ENCODE assay signal across 25 mouse cellular contexts in the genomic region with DNA sequence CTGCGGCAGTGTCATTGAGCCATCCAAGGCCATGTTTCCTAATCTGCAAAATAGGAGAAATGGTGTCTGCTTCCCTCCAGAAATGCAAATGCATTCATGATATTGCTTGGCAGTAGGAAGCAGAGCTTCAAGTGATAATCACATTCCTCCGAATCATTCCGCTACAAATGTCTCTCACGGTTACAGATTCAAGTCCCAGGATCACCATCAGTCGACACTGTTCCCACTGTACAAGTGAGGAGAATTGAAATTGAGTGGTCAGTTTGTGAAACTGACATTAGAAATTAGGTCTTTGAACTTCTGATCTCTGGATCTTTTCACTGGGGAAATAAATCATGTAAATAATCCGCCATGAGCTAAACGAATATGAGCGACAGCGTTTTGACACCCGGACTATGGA.
DNase-seq lines count a peak whose midpoint lies in the region; ATAC-seq and TF ChIP-seq lines count a peak whose summit lies in the region.
"Had no signal": no experiment of that assay in that cellular context is flagged by ENCODE, and none has a peak within 500 bp of the region (broad histone marks: within the 10 kb centered on the region; RNA-seq: fewer than 3 reads in every experiment).

No protein-coding gene starts in this region.

- no peak overlapping the region for H3K4me2 ChIP-seq in forebrain, embryonic 14.5 days (ENCODE audit: low read length)
- no peak overlapping the region for H3K4me2 ChIP-seq in forebrain, postnatal 0 days (ENCODE audit: low read depth)
- no peak overlapping the region for H3K4me2 ChIP-seq in forebrain, embryonic 12.5 days
- H3K4me2 ChIP-seq: heart, embryonic 12.5 days; heart, embryonic 15.5 days; hindbrain, embryonic 13.5 days; intestine, embryonic 15.5 days had no signal

- TF ChIP-seq POLR2A in cortical plate, adult 2 months (IDR thresholded peaks at IDR 0.05; ENCODE audit: extremely low read depth, insufficient read depth, low read length), result no peak

- no peak overlapping the region for H3K27ac ChIP-seq in forebrain, embryonic 14.5 days (ENCODE audit: low read depth, low read length)
- no peak overlapping the region for H3K27ac ChIP-seq in forebrain, embryonic 10.5 days
- H3K27ac ChIP-seq in forebrain, postnatal 0 days (ENCODE audit: low read depth, low read length), result no peak overlapping the region; the same call in 1 of the 2 replicates
- no peak overlapping the region for H3K27ac ChIP-seq in forebrain, embryonic 12.5 days
- H3K27ac ChIP-seq in cortical plate, adult 2 months (ENCODE audit: insufficient read depth, low read length), result peak overlapping the region; percentile 80
- H3K27ac ChIP-seq: heart, embryonic 15.5 days; hindbrain, embryonic 10.5 days; hindbrain, embryonic 13.5 days; intestine, embryonic 15.5 days had no signal

- no peak overlapping the region for H3K9ac ChIP-seq in forebrain, embryonic 14.5 days (ENCODE audit: low read length)
- no peak overlapping the region for H3K9ac ChIP-seq in forebrain, postnatal 0 days
- no peak overlapping the region for H3K9ac ChIP-seq in forebrain, embryonic 12.5 days
- H3K9ac ChIP-seq: heart, embryonic 12.5 days; heart, embryonic 15.5 days; hindbrain, embryonic 13.5 days; intestine, embryonic 15.5 days had no signal

- no peak overlapping the region for H3K4me3 ChIP-seq in forebrain, embryonic 14.5 days (ENCODE audit: low read depth, low read length)
- no peak overlapping the region for H3K4me3 ChIP-seq in forebrain, embryonic 10.5 days
- no peak overlapping the region for H3K4me3 ChIP-seq in forebrain, postnatal 0 days (ENCODE audit: low read depth, low read length)
- no peak overlapping the region for H3K4me3 ChIP-seq in forebrain, embryonic 12.5 days (replicated peaks)
- H3K4me3 ChIP-seq in cortical plate, adult 2 months (ENCODE audit: insufficient read depth, low read length), result no peak overlapping the region
- H3K4me3 ChIP-seq: heart, embryonic 12.5 days; heart, embryonic 15.5 days; hindbrain, embryonic 10.5 days; hindbrain, embryonic 13.5 days; intestine, embryonic 15.5 days had no signal

- H3K4me1 ChIP-seq in forebrain, embryonic 14.5 days (ENCODE audit: control insufficient read depth, insufficient read depth, low read length), result peaks cover 9% of the 10 kb centered on the region
- peaks cover 18% of the 10 kb centered on the region for H3K4me1 ChIP-seq in forebrain, embryonic 10.5 days
- H3K4me1 ChIP-seq in forebrain, postnatal 0 days (ENCODE audit: insufficient read depth), result peaks cover 14% of the 10 kb centered on the region; the same call in 1 of the 2 replicates
- peaks cover 4% of the 10 kb centered on the region; the same call in 1 of the 2 replicates for H3K4me1 ChIP-seq in forebrain, embryonic 12.5 days
- peaks cover 8% of the 10 kb centered on the region for H3K4me1 ChIP-seq in cortical plate, adult 2 months (ENCODE audit: control insufficient read depth, insufficient read depth, low read length)
- H3K4me1 ChIP-seq: intestine, embryonic 15.5 days had no signal

- TF ChIP-seq CTCF in forebrain, postnatal 0 days (IDR thresholded peaks at IDR 0.05; ENCODE audit: low read depth), result no peak
- no peak for TF ChIP-seq CTCF in cortical plate, adult 2 months (IDR thresholded peaks at IDR 0.05; ENCODE audit: extremely low read depth, insufficient read depth, low read length)

- H3K9me3 ChIP-seq in forebrain, embryonic 14.5 days (replicated peaks; ENCODE audit: control insufficient read depth, low read length), result no peaks in the 10 kb centered on the region
- no peaks in the 10 kb centered on the region for H3K9me3 ChIP-seq in forebrain, embryonic 10.5 days
- H3K9me3 ChIP-seq in forebrain, postnatal 0 days (ENCODE audit: low read length), result no peaks in the 10 kb centered on the region
- no peaks in the 10 kb centered on the region for H3K9me3 ChIP-seq in forebrain, embryonic 12.5 days
- H3K9me3 ChIP-seq: heart, embryonic 12.5 days; heart, embryonic 15.5 days; hindbrain, embryonic 10.5 days; hindbrain, embryonic 13.5 days; intestine, embryonic 15.5 days had no signal

- DNase-seq in forebrain, embryonic 14.5 days (ENCODE audit: low spot score), result peak; percentile 32
- no peak for DNase-seq in forebrain, embryonic 10.5 days (ENCODE audit: extremely low spot score, low spot score)
- peak; percentile 43 for DNase-seq in forebrain, postnatal 0 days
- DNase-seq in Muller cell, postnatal 12 days (ENCODE audit: inconsistent ontology term), result peak; percentile 62
- DNase-seq in urinary bladder, adult 2 months (ENCODE audit: low spot score), result no peak
- DNase-seq: adrenal gland, postnatal 10 days; adrenal gland, postnatal 36 days; cerebellum, adult 11-12 months; cerebellum, adult 8-10 months; cerebellum, postnatal 10 days; cerebellum, postnatal 36 days; gastrocnemius, postnatal 25 days; heart, adult 18-20 months; heart, postnatal 10 days; heart, postnatal 36 days had no signal

- ATAC-seq in forebrain, embryonic 14.5 days, result no peak
- no peak for ATAC-seq in forebrain, postnatal 0 days
- no peak for ATAC-seq in forebrain, embryonic 12.5 days (ENCODE audit: low FRiP score)
- ATAC-seq in megakaryocyte-erythroid progenitor cell, adult 5-6 weeks (replicated peaks; ENCODE audit: low FRiP score, low TSS enrichment, poor library complexity, severe bottlenecking), result no peak
- ATAC-seq: hindbrain, embryonic 16.5 days; intestine, embryonic 15.5 days; Patski had no signal

- no peaks in the 10 kb centered on the region for H3K36me3 ChIP-seq in forebrain, embryonic 14.5 days (ENCODE audit: control insufficient read depth, insufficient read depth, low read length)
- no peaks in the 10 kb centered on the region for H3K36me3 ChIP-seq in forebrain, embryonic 10.5 days (replicated peaks)
- no peaks in the 10 kb centered on the region for H3K36me3 ChIP-seq in forebrain, postnatal 0 days (ENCODE audit: insufficient read depth)
- H3K36me3 ChIP-seq in forebrain, embryonic 12.5 days (replicated peaks), result no peaks in the 10 kb centered on the region
- H3K36me3 ChIP-seq: heart, embryonic 12.5 days; heart, embryonic 15.5 days; hindbrain, embryonic 10.5 days; hindbrain, embryonic 13.5 days; intestine, embryonic 15.5 days had no signal

- WGBS in forebrain, embryonic 14.5 days, result 86% methylated on average over 10 of the region's 10 CpGs
- WGBS in forebrain, embryonic 10.5 days, result 95% methylated on average over 10 of the region's 10 CpGs
- WGBS in forebrain, postnatal 0 days, result 64% methylated on average over 10 of the region's 10 CpGs
- WGBS in forebrain, embryonic 12.5 days, result 88% methylated on average over 10 of the region's 10 CpGs

- no peaks in the 10 kb centered on the region for H3K27me3 ChIP-seq in forebrain, embryonic 14.5 days (replicated peaks; ENCODE audit: control insufficient read depth, insufficient read depth, low read length)
- H3K27me3 ChIP-seq in forebrain, embryonic 10.5 days (ENCODE audit: poor library complexity, severe bottlenecking), result no peaks in the 10 kb centered on the region
- no peaks in the 10 kb centered on the region for H3K27me3 ChIP-seq in forebrain, postnatal 0 days (ENCODE audit: insufficient read depth, low read length)
- H3K27me3 ChIP-seq in forebrain, embryonic 12.5 days, result no peaks in the 10 kb centered on the region
- H3K27me3 ChIP-seq: heart, embryonic 12.5 days; heart, embryonic 15.5 days; hindbrain, embryonic 13.5 days; intestine, embryonic 15.5 days; Patski had no signal

Comparison
In these comparisons a context has a peak if more than half of its experiments do, and no peak if none do; other contexts are left out.
1. DNase-seq: peak in forebrain, embryonic 14.5 days (single experiment), forebrain, postnatal 0 days (single experiment) and Muller cell, postnatal 12 days (single experiment); none in forebrain, embryonic 10.5 days (single experiment) and urinary bladder, adult 2 months (single experiment).